In genomic region chr2:165320531-165321150, GRCm38 (mm10) we compare ENCODE assay signal across 9 mouse cellular contexts. TPM values are rescaled to one million over a fixed set of nuclear protein-coding genes. Genes with fewer than 3 reads are reported as not detected.
A peak's percentile ranks its signal among the peaks of the same experiment; 100 is the strongest.
DNase-seq lines count a peak whose midpoint lies in the region; ATAC-seq and TF ChIP-seq lines count a peak whose summit lies in the region.
"Had no signal": no experiment of that assay in that cellular context is flagged by ENCODE, and none has a peak within 500 bp of the region (broad histone marks: within the 10 kb centered on the region; RNA-seq: fewer than 3 reads in every experiment).

No protein-coding gene starts in this region.

- no peak overlapping the region for H3K9ac ChIP-seq in forebrain, postnatal 0 days
- no peak overlapping the region for H3K9ac ChIP-seq in kidney, postnatal 0 days (ENCODE audit: low read depth, low read length)

- peaks cover 24% of the 10 kb centered on the region for H3K4me1 ChIP-seq in kidney, adult 2 months (ENCODE audit: control insufficient read depth, insufficient read depth, low read length)
- peaks cover 42% of the 10 kb centered on the region for H3K4me1 ChIP-seq in forebrain, postnatal 0 days (ENCODE audit: insufficient read depth)
- peaks cover 76% of the 10 kb centered on the region for H3K4me1 ChIP-seq in kidney, postnatal 0 days (replicated peaks; ENCODE audit: insufficient read depth, low read length)

- no peak overlapping the region for H3K4me2 ChIP-seq in forebrain, postnatal 0 days (ENCODE audit: low read depth)
- peak overlapping the region; percentile 32; the same call in 1 of the 2 replicates for H3K4me2 ChIP-seq in kidney, postnatal 0 days (ENCODE audit: low read length)

- TF ChIP-seq CTCF in kidney, adult 2 months (conservative IDR thresholded peaks at IDR 0.05; ENCODE audit: insufficient read depth, insufficient read length, low read depth, low read length), result no peak
- no peak for TF ChIP-seq CTCF in forebrain, postnatal 0 days (IDR thresholded peaks at IDR 0.05; ENCODE audit: low read depth)
- TF ChIP-seq CTCF in kidney, postnatal 0 days (IDR thresholded peaks at IDR 0.05; ENCODE audit: low read depth), result no peak

- H3K36me3 ChIP-seq in kidney, adult 2 months (ENCODE audit: control insufficient read depth, insufficient read depth, low read length), result no peaks in the 10 kb centered on the region
- H3K36me3 ChIP-seq in forebrain, postnatal 0 days (ENCODE audit: insufficient read depth), result peaks cover 7% of the 10 kb centered on the region; the same call in 1 of the 2 replicates
- H3K36me3 ChIP-seq in kidney, postnatal 0 days (ENCODE audit: insufficient read depth, low read length), result peaks cover 4% of the 10 kb centered on the region; the same call in 1 of the 2 replicates

- TF ChIP-seq POLR2A in kidney, adult 2 months (IDR thresholded peaks at IDR 0.05; ENCODE audit: low read depth, low read length), result no peak

- H3K27ac ChIP-seq in kidney, adult 2 months (ENCODE audit: insufficient read depth, low read depth, low read length), result peak overlapping the region; percentile 24
- H3K27ac ChIP-seq in forebrain, postnatal 0 days (ENCODE audit: low read depth, low read length), result peak overlapping the region; percentile 59
- H3K27ac ChIP-seq in kidney, postnatal 0 days, result peak overlapping the region; percentile 87

- no peaks in the 10 kb centered on the region for H3K9me3 ChIP-seq in forebrain, postnatal 0 days (ENCODE audit: low read length)
- no peaks in the 10 kb centered on the region for H3K9me3 ChIP-seq in kidney, postnatal 0 days (replicated peaks; ENCODE audit: low read length)

- ATAC-seq in forebrain, postnatal 0 days, result no peak
- no peak for ATAC-seq in kidney, postnatal 0 days (replicated peaks; ENCODE audit: low FRiP score, low read depth)

- DNase-seq in kidney, adult 2 months, result peak; percentile 57
- DNase-seq in kidney, adult 8-10 months, result no peak
- DNase-seq in brain, adult 2 months (ENCODE audit: low read depth, low spot score), result peak; percentile 83
- no peak for DNase-seq in forebrain, postnatal 0 days
- DNase-seq in kidney, postnatal 0 days (ENCODE audit: low spot score), result peak; percentile 81
- DNase-seq in lung, postnatal 4 days, result peak; percentile 66 to 74
- no peak for DNase-seq in spleen, postnatal 10 days (ENCODE audit: low spot score in 2 of 2)
- DNase-seq in urinary bladder, postnatal 14 days (ENCODE audit: low spot score), result no peak

- WGBS in kidney, adult 2 months, result 49% methylated on average over 12 of the region's 12 CpGs
- 58% methylated on average over 12 of the region's 12 CpGs for WGBS in forebrain, postnatal 0 days
- 45% methylated on average over 12 of the region's 12 CpGs for WGBS in kidney, postnatal 0 days

- H3K27me3 ChIP-seq in kidney, adult 2 months (replicated peaks; ENCODE audit: control insufficient read depth, insufficient read depth, low read length), result no peaks in the 10 kb centered on the region
- no peaks in the 10 kb centered on the region for H3K27me3 ChIP-seq in forebrain, postnatal 0 days (ENCODE audit: insufficient read depth, low read length)
- H3K27me3 ChIP-seq in kidney, postnatal 0 days (ENCODE audit: insufficient read depth, low read length), result no peaks in the 10 kb centered on the region

- no peak overlapping the region for H3K4me3 ChIP-seq in kidney, adult 2 months (ENCODE audit: insufficient read depth, low read depth, low read length)
- no peak overlapping the region for H3K4me3 ChIP-seq in forebrain, postnatal 0 days (ENCODE audit: low read depth, low read length)
- H3K4me3 ChIP-seq in kidney, postnatal 0 days (replicated peaks; ENCODE audit: low read depth, low read length), result no peak overlapping the region

RNA-seq across cellular contexts. Expression of gene Elmo2, which starts 5.6 kb away (rescaled TPM):
- polyA plus RNA-seq in kidney, adult 2 months (2012; rRNA removed), result 56.3 and 59.9 TPM in 2 replicates
- total RNA-seq in forebrain, postnatal 0 days (2014; rRNA removed), result 78.8 and 80.9 TPM in 2 replicates
- polyA plus RNA-seq in forebrain, postnatal 0 days (2015; fragmentation: Nextera tagmentation; extraction: Ambion mirVana), result 68.6 and 84.5 TPM in 2 replicates
- 51.5 and 59.3 TPM in 2 replicates for polyA plus RNA-seq in kidney, postnatal 0 days (2015; fragmentation: Nextera tagmentation; extraction: Ambion mirVana)

RNA-seq across cellular contexts. Expression of gene Slc35c2, which starts 33.0 kb away (rescaled TPM):
- 64.1 and 69.8 TPM in 2 replicates for polyA plus RNA-seq in kidney, adult 2 months (2012; rRNA removed)
- total RNA-seq in forebrain, postnatal 0 days (2014; rRNA removed), result 66.9 and 85.8 TPM in 2 replicates
- 62.7 and 65.8 TPM in 2 replicates for polyA plus RNA-seq in forebrain, postnatal 0 days (2015; fragmentation: Nextera tagmentation; extraction: Ambion mirVana)
- polyA plus RNA-seq in kidney, postnatal 0 days (2015; fragmentation: Nextera tagmentation; extraction: Ambion mirVana), result 51.6 and 55.7 TPM in 2 replicates

RNA-seq across cellular contexts. Expression of gene Zfp663, which starts 47.9 kb away (rescaled TPM):
- polyA plus RNA-seq in kidney, adult 2 months (2012; rRNA removed), result not detected in 2 replicates
- total RNA-seq in forebrain, postnatal 0 days (2014; rRNA removed), result 3.2 and 14.4 TPM in 2 replicates
- polyA plus RNA-seq in forebrain, postnatal 0 days (2015; fragmentation: Nextera tagmentation; extraction: Ambion mirVana), result 2.1 and 3.3 TPM in 2 replicates
- 0.58 and 0.60 TPM in 2 replicates for polyA plus RNA-seq in kidney, postnatal 0 days (2015; fragmentation: Nextera tagmentation; extraction: Ambion mirVana)
- total RNA-seq: MEL had no signal

Comparison
In these comparisons a context has a peak if more than half of its experiments do, and no peak if none do; other contexts are left out.
1. DNase-seq: peak in kidney, adult 2 months (single experiment), brain, adult 2 months (single experiment), kidney, postnatal 0 days (single experiment) and lung, postnatal 4 days (2 of 2); none in kidney, adult 8-10 months (0 of 2), forebrain, postnatal 0 days (single experiment), spleen, postnatal 10 days (0 of 2) and urinary bladder, postnatal 14 days (single experiment).
2. H3K27ac ChIP-seq: peak in every context shown above with its lines; median percentile 87 in kidney, postnatal 0 days; 59 in forebrain, postnatal 0 days; 24 in kidney, adult 2 months.